Mouse (Mus musculus) forebrain, embryonic 10.5 days (tissue): Measurements from ENCODE around the gene Gm5460. TPM values are rescaled to one million over a fixed set of nuclear protein-coding genes. Genes with fewer than 3 reads are reported as not detected.

Experiments used
- DNase-seq: peaks from one replicate; pipeline ENCODE4 v3.0.0-alpha.2; 2017; ENCODE audit warnings: low spot score; ENCODE audit errors: extremely low spot score
- H3K27ac ChIP-seq: fragments of 300-500 bp; sonication (generic); 2 replicates; pipeline ENCODE4 v1.5.1; 2016; ENCODE audit warnings: mild to moderate bottlenecking
- H3K27me3 ChIP-seq: fragments of 300-500 bp; sonication (generic); 2 replicates; pipeline ENCODE4 v1.6.1; 2016; ENCODE audit warnings: mild to moderate bottlenecking; ENCODE audit not compliant: poor library complexity, severe bottlenecking
- H3K36me3 ChIP-seq: fragments of 300-500 bp; sonication (generic); replicated peaks from 2 replicates; pipeline ENCODE4 v1.6.1; 2016; ENCODE audit warnings: mild to moderate bottlenecking, moderate library complexity
- H3K4me1 ChIP-seq: fragments of 300-500 bp; sonication (generic); 2 replicates; pipeline ENCODE4 v1.6.1; 2016
- H3K4me3 ChIP-seq: fragments of 300-500 bp; sonication (generic); 2 replicates; pipeline ENCODE4 v1.5.1; 2016; ENCODE audit warnings: mild to moderate bottlenecking, moderate library complexity
- H3K9me3 ChIP-seq: fragments of 300-500 bp; sonication (generic); 2 replicates; pipeline ENCODE4 v1.6.1; 2016; ENCODE audit warnings: mild to moderate bottlenecking, moderate library complexity
- WGBS: fragments of 180-500 bp; shearing (Covaris S2); methylation state at CpG from one replicate; pipeline ENCODE4 v1.1.7; 2016; 5-methylcytosine and 5-hydroxymethylcytosine counted together
- polyA plus RNA-seq: library from polyadenylated mRNA; unstranded; fragments of >200 nt; fragmentation: Nextera tagmentation; extraction: Ambion mirVana; gene quantifications from 2 replicates; pipeline ENCODE4 v1.2.1, GENCODE M21; 2016

Gm5460 gene
- polyA plus RNA-seq, result not detected in 2 replicates

GRCm38 (mm10) chr14:34016381-34016780 lies at the start of gene Gm5460:
Gene Gm5460, plus strand, starts transcription at chr14:34016758.
- Histone ChIP-seq H3K9me3 (no peaks in the 10 kb centered on the region), H3K36me3 (no peaks in the 10 kb centered on the region), H3K4me3 (no peak within 1 kb of the TSS), H3K27ac (no peak within 1 kb of the TSS), H3K27me3 (no peaks in the 10 kb centered on the region), H3K4me1 (no peaks in the 10 kb centered on the region)
- no peak for DNase-seq
- 96% methylated on average over 4 of the region's 4 CpGs for WGBS

- 57% methylated on average over 7 of the region's 7 CpGs for WGBS
Observed at GRCm38 (mm10) chr14:33972679-33973078, 43.9 kb upstream of the Gm5460 start.

GRCm38 (mm10) chr14:33974752-33975151 lies 41.8 kb upstream of the Gm5460 start:
- WGBS, result 65% methylated on average over 5 of the region's 5 CpGs
- H3K36me3 ChIP-seq, result no peaks in the 10 kb centered on the region
- H3K9me3 ChIP-seq, result no peaks in the 10 kb centered on the region
- no peak overlapping the region for H3K27ac ChIP-seq
- no peak overlapping the region for H3K4me3 ChIP-seq
- DNase-seq, result no peak
- H3K4me1 ChIP-seq, result peaks cover 17% of the 10 kb centered on the region
- H3K27me3 ChIP-seq, result peaks cover 35% of the 10 kb centered on the region

More at GRCm38 (mm10) chr14:33972679-33973078, 43.9 kb upstream of the Gm5460 start:
- Histone ChIP-seq H3K27me3 (peaks cover 14% of the 10 kb centered on the region), H3K27ac (no peak overlapping the region), H3K36me3 (no peaks in the 10 kb centered on the region), H3K9me3 (no peaks in the 10 kb centered on the region), H3K4me3 (no peak overlapping the region), H3K4me1 (0 out of 2 replicates have a peak, but pooled peaks cover 5% of the 10 kb centered on the region)
- no peak for DNase-seq

- Histone ChIP-seq H3K36me3 (no peaks in the 10 kb centered on the region), H3K27ac (no peak overlapping the region), H3K27me3 (peaks cover 36% of the 10 kb centered on the region), H3K4me1 (peaks cover 17% of the 10 kb centered on the region), H3K4me3 (no peak overlapping the region), H3K9me3 (no peaks in the 10 kb centered on the region)
- DNase-seq, result no peak
- 40% methylated on average over 7 of the region's 7 CpGs for WGBS
Observed at GRCm38 (mm10) chr14:33977748-33978147, 38.8 kb upstream of the Gm5460 start.

GRCm38 (mm10) chr14:33978604-33979059 lies 37.9 kb upstream of the Gm5460 start, which contains the start of gene Zfp488:
Gene Zfp488, minus strand, starts transcription at chr14:33978764.
- no peaks in the 10 kb centered on the region for H3K9me3 ChIP-seq
- 4% methylated on average over 25 of the region's 25 CpGs for WGBS

GRCm38 (mm10) chr14:33989201-33989600 lies 27.4 kb upstream of the Gm5460 start:
- no peaks in the 10 kb centered on the region for H3K27me3 ChIP-seq
- no peaks in the 10 kb centered on the region for H3K36me3 ChIP-seq
- no peak for DNase-seq
- 64% methylated on average over 3 of the region's 3 CpGs for WGBS
- H3K27ac ChIP-seq, result no peak overlapping the region
- 0 out of 2 replicates have a peak, but pooled peaks cover 5% of the 10 kb centered on the region for H3K4me1 ChIP-seq
- H3K9me3 ChIP-seq, result no peaks in the 10 kb centered on the region
- H3K4me3 ChIP-seq, result no peak overlapping the region

More at GRCm38 (mm10) chr14:33978604-33979059, 37.9 kb upstream of the Gm5460 start, which contains the start of gene Zfp488:
- peak; percentile 44 for DNase-seq
- Histone ChIP-seq H3K27me3 (peaks cover 36% of the 10 kb centered on the region), H3K36me3 (no peaks in the 10 kb centered on the region), H3K4me3 (peak within 1 kb of the TSS; percentile 56), H3K27ac (peak within 1 kb of the TSS; percentile 36; the same call in 1 of the 2 replicates), H3K4me1 (peaks cover 17% of the 10 kb centered on the region)

GRCm38 (mm10) chr14:33991971-33992370 lies 24.6 kb upstream of the Gm5460 start:
- Histone ChIP-seq H3K9me3 (no peaks in the 10 kb centered on the region), H3K4me1 (0 out of 2 replicates have a peak, but pooled peaks cover 5% of the 10 kb centered on the region), H3K4me3 (no peak overlapping the region), H3K36me3 (no peaks in the 10 kb centered on the region), H3K27me3 (no peaks in the 10 kb centered on the region), H3K27ac (no peak overlapping the region)
- WGBS, result 88% methylated on average over 4 of the region's 4 CpGs
- DNase-seq, result no peak

GRCm38 (mm10) chr14:33993051-33993450 lies 23.5 kb upstream of the Gm5460 start:
- no peaks in the 10 kb centered on the region for H3K36me3 ChIP-seq
- H3K27ac ChIP-seq, result no peak overlapping the region
- no peak for DNase-seq
- 95% methylated on average over 9 of the region's 9 CpGs for WGBS
- no peaks in the 10 kb centered on the region for H3K9me3 ChIP-seq
- H3K27me3 ChIP-seq, result no peaks in the 10 kb centered on the region
- 0 out of 2 replicates have a peak, but pooled peaks cover 5% of the 10 kb centered on the region for H3K4me1 ChIP-seq
- no peak overlapping the region for H3K4me3 ChIP-seq

GRCm38 (mm10) chr14:33993521-33994289 lies 22.9 kb upstream of the Gm5460 start:
- Histone ChIP-seq H3K4me1 (0 out of 2 replicates have a peak, but pooled peaks cover 5% of the 10 kb centered on the region), H3K27ac (no peak overlapping the region), H3K27me3 (no peaks in the 10 kb centered on the region), H3K36me3 (no peaks in the 10 kb centered on the region), H3K9me3 (no peaks in the 10 kb centered on the region), H3K4me3 (no peak overlapping the region)
- WGBS, result 91% methylated on average over 6 of the region's 6 CpGs
- no peak for DNase-seq

- Histone ChIP-seq H3K27me3 (no peaks in the 10 kb centered on the region), H3K27ac (no peak overlapping the region), H3K4me1 (no peaks in the 10 kb centered on the region), H3K9me3 (no peaks in the 10 kb centered on the region), H3K4me3 (no peak overlapping the region), H3K36me3 (no peaks in the 10 kb centered on the region)
- no peak for DNase-seq
- 68% methylated on average over 6 of the region's 6 CpGs for WGBS
Observed at GRCm38 (mm10) chr14:33997427-33997826, 19.1 kb upstream of the Gm5460 start.

- DNase-seq, result no peak
- Histone ChIP-seq H3K36me3 (no peaks in the 10 kb centered on the region), H3K4me1 (no peaks in the 10 kb centered on the region), H3K9me3 (no peaks in the 10 kb centered on the region), H3K27ac (no peak overlapping the region), H3K4me3 (no peak overlapping the region), H3K27me3 (no peaks in the 10 kb centered on the region)
Observed at GRCm38 (mm10) chr14:34000076-34000475, 16.5 kb upstream of the Gm5460 start.

GRCm38 (mm10) chr14:34001445-34001844 lies 15.1 kb upstream of the Gm5460 start:
- Histone ChIP-seq H3K4me1 (no peaks in the 10 kb centered on the region), H3K27ac (no peak overlapping the region), H3K36me3 (no peaks in the 10 kb centered on the region), H3K9me3 (no peaks in the 10 kb centered on the region), H3K27me3 (no peaks in the 10 kb centered on the region), H3K4me3 (no peak overlapping the region)
- DNase-seq, result no peak

- no peak for DNase-seq
- Histone ChIP-seq H3K4me3 (no peak overlapping the region), H3K27me3 (no peaks in the 10 kb centered on the region), H3K36me3 (no peaks in the 10 kb centered on the region), H3K27ac (no peak overlapping the region), H3K4me1 (no peaks in the 10 kb centered on the region), H3K9me3 (no peaks in the 10 kb centered on the region)
- WGBS, result 91% methylated on average over 5 of the region's 5 CpGs
Observed at GRCm38 (mm10) chr14:34002358-34002757, 14.2 kb upstream of the Gm5460 start.
